Mouse (Mus musculus) stomach, embryonic 15.5 days (tissue): ENCODE measurements around the gene Zmynd11. TPM values are rescaled to one million over a fixed set of nuclear protein-coding genes. Genes with fewer than 3 reads are reported as not detected.

Experiments
- ATAC-seq: fragments of 200-750 bp; cut with Nextera tagmentation; 2 replicates; pipeline ENCODE4 v1.8.0; 2017; ENCODE audit warnings: low read depth, moderate number of reproducible peaks, moderate TSS enrichment; ENCODE audit not compliant: insufficient read depth, low FRiP score
- H3K27ac ChIP-seq: fragments of 300-500 bp; sonication (generic); 2 replicates; pipeline ENCODE4 v1.5.1; 2015; ENCODE audit warnings: mild to moderate bottlenecking, inconsistent platforms
- H3K27me3 ChIP-seq: fragments of 300-500 bp; sonication (generic); replicated peaks from 2 replicates; pipeline ENCODE4 v1.6.1; 2015; ENCODE audit warnings: inconsistent platforms
- H3K36me3 ChIP-seq: fragments of 300-500 bp; sonication (generic); 2 replicates; pipeline ENCODE4 v1.6.1; 2015; ENCODE audit warnings: inconsistent platforms
- H3K4me1 ChIP-seq: fragments of 300-500 bp; sonication (generic); 2 replicates; pipeline ENCODE4 v1.6.1; 2015; ENCODE audit warnings: inconsistent platforms
- H3K4me2 ChIP-seq: fragments of 300-500 bp; sonication (generic); 2 replicates; pipeline ENCODE4 v1.6.1; 2015; ENCODE audit warnings: mild to moderate bottlenecking, inconsistent platforms
- H3K4me3 ChIP-seq: fragments of 300-500 bp; sonication (generic); replicated peaks from 2 replicates; pipeline ENCODE4 v1.5.1; 2015; ENCODE audit warnings: inconsistent platforms
- H3K9ac ChIP-seq: fragments of 300-500 bp; sonication (generic); 2 replicates; pipeline ENCODE4 v1.6.1; 2015; ENCODE audit warnings: inconsistent platforms
- H3K9me3 ChIP-seq: fragments of 300-500 bp; sonication (generic); 2 replicates; pipeline ENCODE4 v1.6.1; 2016; ENCODE audit warnings: inconsistent platforms
- WGBS: fragments of 180-500 bp; shearing (Covaris S2); methylation state at CpG from one replicate; pipeline ENCODE4 v1.1.7; 2015; 5-methylcytosine and 5-hydroxymethylcytosine counted together
- polyA plus RNA-seq: library from polyadenylated mRNA; unstranded; fragments of >200 nt; fragmentation: Nextera tagmentation; extraction: Ambion mirVana; gene quantifications from 2 replicates; pipeline ENCODE4 v1.2.1, GENCODE M21; 2015

Gene Zmynd11
- polyA plus RNA-seq, 1 experiment from 2014 or later, result 97.5 TPM

DNA sequence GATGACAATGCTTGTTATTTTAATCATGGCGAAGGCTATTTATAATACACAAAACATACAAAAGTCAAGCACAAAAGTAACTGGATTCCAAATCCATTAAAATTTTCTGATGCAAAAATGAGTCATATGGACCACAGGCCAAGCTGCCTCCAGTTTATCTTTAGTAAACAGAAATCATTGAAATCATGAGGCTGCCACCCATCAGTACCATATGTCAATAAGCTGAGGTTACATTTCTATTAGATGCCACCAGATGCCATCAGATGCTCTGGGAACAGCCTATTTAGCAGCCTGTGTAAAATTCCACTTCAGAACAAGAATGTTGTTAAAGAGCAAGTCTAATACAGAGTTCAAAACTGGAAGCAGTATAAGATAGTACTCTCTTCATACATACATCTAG lies 52.7 kb downstream of the Zmynd11 start:
- 88% methylated on average over 1 of the region's 1 CpGs for WGBS
- Histone ChIP-seq H3K4me2 (no peak overlapping the region), H3K9me3 (no peaks in the 10 kb centered on the region), H3K36me3 (peaks cover 4% of the 10 kb centered on the region; the same call in 1 of the 2 replicates), H3K27ac (no peak overlapping the region), H3K27me3 (no peaks in the 10 kb centered on the region), H3K4me3 (no peak overlapping the region), H3K4me1 (no peaks in the 10 kb centered on the region), H3K9ac (no peak overlapping the region)
- ATAC-seq, result no peak

DNA sequence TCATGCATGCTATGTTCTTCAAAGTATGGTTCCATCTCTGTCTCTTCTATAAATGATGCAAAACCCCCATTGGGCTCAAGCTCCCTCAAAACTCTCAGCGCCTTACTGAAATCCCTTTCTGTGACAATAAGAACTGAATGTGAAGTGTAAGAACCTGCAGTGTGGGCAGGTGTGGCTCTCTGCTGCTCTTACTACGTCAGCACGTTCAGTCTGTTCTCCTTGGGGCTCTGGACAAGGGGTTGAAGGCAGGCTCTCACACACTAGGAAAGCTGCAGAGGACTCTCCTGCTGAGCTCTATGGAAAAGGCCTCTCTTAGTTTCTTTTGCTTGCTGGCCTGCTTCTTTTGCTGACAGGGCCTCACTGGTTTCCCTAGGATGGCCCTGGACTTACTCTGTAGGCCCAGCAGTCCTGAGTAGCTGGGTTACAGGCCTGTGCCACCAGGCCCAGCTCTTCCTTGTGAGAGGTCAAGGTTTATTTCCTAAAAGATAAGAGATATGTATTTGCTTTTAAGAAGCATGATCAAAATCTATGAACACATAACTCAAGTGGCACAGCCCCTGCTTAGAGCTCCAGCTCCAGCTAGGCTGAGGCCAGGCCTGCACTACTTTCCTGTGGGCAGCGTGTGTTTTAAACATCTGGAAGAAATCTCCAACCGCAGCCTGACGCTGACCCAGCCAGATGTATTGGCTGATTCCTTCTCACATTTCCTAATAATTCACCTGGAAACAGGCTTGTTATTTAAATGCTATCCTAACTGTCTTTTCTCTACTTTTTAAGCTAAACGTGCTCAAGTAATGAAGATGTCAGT lies 56.5 kb downstream of the Zmynd11 start:
- no peak overlapping the region for H3K27ac ChIP-seq
- no peak overlapping the region for H3K4me3 ChIP-seq
- H3K27me3 ChIP-seq, result no peaks in the 10 kb centered on the region
- H3K4me1 ChIP-seq, result no peaks in the 10 kb centered on the region
- no peak overlapping the region for H3K9ac ChIP-seq
- no peaks in the 10 kb centered on the region for H3K9me3 ChIP-seq
- H3K4me2 ChIP-seq, result no peak overlapping the region
- ATAC-seq, result no peak
- 68% methylated on average over 7 of the region's 7 CpGs for WGBS
- no peaks in the 10 kb centered on the region; the same call in 1 of the 2 replicates for H3K36me3 ChIP-seq

DNA sequence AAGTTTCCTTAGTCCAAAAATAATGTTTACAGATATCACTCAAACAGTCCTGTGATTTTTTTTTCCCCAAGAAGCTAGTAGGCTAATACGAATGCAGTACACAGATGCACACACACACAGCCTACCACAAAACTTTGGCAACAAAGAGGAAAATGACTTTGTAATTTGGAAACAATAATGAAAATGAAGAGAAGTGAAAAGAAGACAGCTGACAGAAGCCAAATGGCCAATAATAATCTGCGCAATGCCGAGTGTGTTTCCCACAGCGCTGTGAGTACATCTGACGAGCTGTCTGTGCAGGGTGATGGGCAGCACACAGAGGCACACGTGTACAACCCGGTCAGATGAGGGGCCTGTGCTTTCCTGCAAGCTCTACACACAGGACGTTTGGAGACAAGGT lies 58.4 kb downstream of the Zmynd11 start:
- Histone ChIP-seq H3K4me2 (no peak overlapping the region), H3K9ac (no peak overlapping the region), H3K36me3 (no peaks in the 10 kb centered on the region; the same call in 1 of the 2 replicates), H3K27me3 (no peaks in the 10 kb centered on the region), H3K27ac (no peak overlapping the region), H3K9me3 (no peaks in the 10 kb centered on the region), H3K4me1 (no peaks in the 10 kb centered on the region), H3K4me3 (no peak overlapping the region)
- no peak for ATAC-seq
- 86% methylated on average over 8 of the region's 8 CpGs for WGBS

DNA sequence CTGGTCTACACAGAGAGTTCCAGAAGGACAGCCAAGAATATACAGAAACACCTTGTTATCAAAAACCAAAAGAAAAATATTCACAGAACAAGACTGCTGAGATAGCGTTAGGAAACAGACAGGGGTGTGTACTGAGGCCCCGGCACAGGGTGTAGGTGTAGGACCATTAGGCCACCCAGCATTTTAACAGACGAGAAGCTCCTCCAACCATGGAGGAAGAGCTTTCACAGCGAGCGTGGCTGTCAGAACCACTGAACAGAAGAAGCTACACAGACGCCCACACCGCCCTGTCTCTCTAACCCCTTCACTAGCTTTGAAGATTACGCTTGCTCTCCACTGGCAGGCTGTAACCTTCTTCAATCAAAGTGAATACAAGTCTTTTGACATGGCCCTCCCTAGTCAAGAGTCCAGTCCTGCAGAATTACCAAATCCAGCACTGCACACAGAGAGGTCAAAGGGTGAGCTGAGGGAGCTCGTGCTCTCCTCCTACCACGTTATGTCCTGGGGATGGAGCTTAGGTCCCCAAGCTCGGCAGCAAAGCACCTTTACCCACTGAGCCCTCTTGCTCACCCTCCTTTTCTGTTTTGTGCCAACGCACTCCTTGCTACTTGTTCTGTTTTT lies 62.4 kb downstream of the Zmynd11 start:
- H3K27me3 ChIP-seq, result no peaks in the 10 kb centered on the region
- no peak overlapping the region for H3K9ac ChIP-seq
- no peaks in the 10 kb centered on the region for H3K4me1 ChIP-seq
- no peaks in the 10 kb centered on the region for H3K36me3 ChIP-seq
- no peak overlapping the region for H3K4me2 ChIP-seq
- H3K4me3 ChIP-seq, result no peak overlapping the region
- H3K9me3 ChIP-seq, result no peaks in the 10 kb centered on the region
- no peak for ATAC-seq
- H3K27ac ChIP-seq, result no peak overlapping the region
- 74% methylated on average over 12 of the region's 12 CpGs for WGBS

DNA sequence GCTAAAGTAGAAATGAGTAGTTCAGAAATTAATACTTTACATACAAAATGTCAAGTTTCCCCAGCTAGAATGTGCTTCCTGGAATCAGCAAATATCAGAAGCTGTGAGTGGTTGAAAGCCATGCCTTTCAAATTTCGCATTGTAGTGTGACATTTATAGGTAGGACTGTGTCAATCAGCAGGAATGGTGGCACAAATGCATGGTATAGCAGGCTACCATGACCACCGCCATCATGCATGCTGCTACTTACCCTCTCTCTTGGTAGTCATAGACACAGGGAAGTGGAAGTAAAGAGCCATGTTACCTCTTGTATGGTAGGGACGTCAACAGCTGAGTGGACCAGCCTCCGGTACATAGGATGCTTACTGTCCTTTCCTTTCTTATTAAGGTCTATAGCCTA lies 67.8 kb downstream of the Zmynd11 start:
- H3K4me3 ChIP-seq, result no peak overlapping the region
- no peak overlapping the region for H3K27ac ChIP-seq
- H3K9ac ChIP-seq, result no peak overlapping the region
- 92% methylated on average over 4 of the region's 4 CpGs for WGBS
- no peaks in the 10 kb centered on the region for H3K9me3 ChIP-seq
- peaks cover 17% of the 10 kb centered on the region for H3K36me3 ChIP-seq
- no peaks in the 10 kb centered on the region for H3K27me3 ChIP-seq
- no peak for ATAC-seq
- no peak overlapping the region for H3K4me2 ChIP-seq
- no peaks in the 10 kb centered on the region for H3K4me1 ChIP-seq

DNA sequence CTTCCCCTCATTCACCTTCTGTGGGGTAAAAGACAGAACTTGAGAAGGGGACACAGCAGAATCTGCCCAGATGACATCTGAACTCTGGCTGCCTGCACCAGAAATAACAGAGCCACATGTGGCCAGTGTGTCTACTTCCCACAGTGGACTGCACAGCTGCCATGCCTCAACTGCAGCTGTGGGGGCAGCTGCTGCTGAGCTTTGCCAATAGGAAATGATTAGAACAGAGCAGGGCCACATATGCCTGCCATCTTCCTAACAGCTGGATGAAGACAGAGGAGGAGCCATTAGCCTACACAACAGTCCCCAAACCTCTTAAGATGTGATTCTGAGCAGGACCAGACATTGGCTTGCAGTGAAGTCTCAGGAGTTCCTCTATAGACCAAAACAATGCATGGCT lies 69.3 kb downstream of the Zmynd11 start:
- H3K9ac ChIP-seq, result no peak overlapping the region
- peaks cover 27% of the 10 kb centered on the region for H3K36me3 ChIP-seq
- ATAC-seq, result no peak
- H3K4me2 ChIP-seq, result no peak overlapping the region
- H3K4me1 ChIP-seq, result no peaks in the 10 kb centered on the region
- no peak overlapping the region for H3K27ac ChIP-seq
- no peaks in the 10 kb centered on the region for H3K27me3 ChIP-seq
- H3K9me3 ChIP-seq, result no peaks in the 10 kb centered on the region
- H3K4me3 ChIP-seq, result no peak overlapping the region

DNA sequence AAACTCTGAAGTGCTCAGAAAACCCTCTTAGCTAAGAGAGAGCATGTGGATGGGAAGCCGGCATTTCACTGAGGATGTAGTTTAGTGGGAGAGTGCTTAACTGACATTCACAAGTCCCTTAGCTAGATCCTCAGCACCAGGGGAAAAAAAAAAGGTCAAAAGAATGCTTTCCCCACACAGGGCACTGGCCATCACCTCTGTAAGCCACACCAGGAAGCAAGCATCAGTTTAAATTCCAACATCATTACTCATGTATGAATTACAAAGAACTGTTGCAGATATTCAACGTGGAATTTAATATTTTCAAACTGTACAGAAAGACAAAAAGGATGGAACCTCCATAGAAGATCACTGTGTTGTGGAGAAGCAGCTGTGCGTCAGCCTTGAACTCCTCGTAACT lies 69.7 kb downstream of the Zmynd11 start:
- Histone ChIP-seq H3K36me3 (peaks cover 31% of the 10 kb centered on the region), H3K9ac (no peak overlapping the region), H3K4me3 (no peak overlapping the region), H3K27me3 (no peaks in the 10 kb centered on the region), H3K9me3 (no peaks in the 10 kb centered on the region), H3K4me2 (no peak overlapping the region), H3K27ac (0 out of 2 replicates have a peak overlapping the region, but pooled peaks have one; percentile 7), H3K4me1 (no peaks in the 10 kb centered on the region)
- WGBS, result 76% methylated on average over 4 of the region's 4 CpGs
- ATAC-seq, result no peak

DNA sequence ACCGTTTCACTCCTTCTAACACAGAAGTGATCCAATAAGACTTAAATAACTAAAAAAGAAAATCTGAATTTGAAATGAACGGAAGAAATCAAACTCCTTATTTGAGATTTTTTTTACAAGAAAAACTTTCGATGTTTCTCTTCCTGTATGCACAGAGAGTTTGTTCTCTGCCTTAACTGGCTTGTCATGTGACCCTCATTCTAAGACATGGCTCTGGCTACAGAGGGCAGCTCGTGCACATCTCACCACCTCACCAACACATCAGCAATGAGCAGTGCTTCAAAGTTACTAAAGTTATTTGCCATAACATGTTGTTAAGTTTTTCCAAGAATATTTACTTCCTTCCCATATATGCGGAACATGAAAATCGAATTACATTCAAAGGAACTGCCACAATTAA lies 70.5 kb downstream of the Zmynd11 start:
- WGBS, result 91% methylated on average over 6 of the region's 6 CpGs
- H3K4me3 ChIP-seq, result no peak overlapping the region
- no peaks in the 10 kb centered on the region for H3K27me3 ChIP-seq
- no peaks in the 10 kb centered on the region for H3K9me3 ChIP-seq
- H3K27ac ChIP-seq, result no peak overlapping the region
- no peak overlapping the region for H3K4me2 ChIP-seq
- no peaks in the 10 kb centered on the region for H3K4me1 ChIP-seq
- ATAC-seq, result no peak
- H3K36me3 ChIP-seq, result peaks cover 37% of the 10 kb centered on the region
- no peak overlapping the region for H3K9ac ChIP-seq

DNA sequence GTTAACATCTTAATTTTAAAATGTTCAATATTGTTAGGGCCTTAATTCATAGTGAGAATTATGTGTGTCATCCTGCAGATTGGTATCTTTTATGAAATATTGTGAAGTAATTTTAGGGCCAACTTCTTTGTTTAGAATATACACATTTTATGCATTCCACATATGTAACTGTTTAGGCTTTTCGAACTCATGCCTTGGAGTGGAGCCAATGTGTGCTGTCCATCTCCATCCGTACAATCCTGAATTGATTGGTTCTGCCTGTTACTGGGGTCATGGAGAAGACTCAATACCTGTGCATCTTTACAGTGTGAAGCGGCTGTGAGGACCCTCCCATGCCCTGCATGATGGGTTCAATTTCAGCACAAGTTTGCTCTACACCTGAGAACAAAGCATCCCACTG lies 72.3 kb downstream of the Zmynd11 start:
- Histone ChIP-seq H3K36me3 (peaks cover 45% of the 10 kb centered on the region), H3K4me1 (no peaks in the 10 kb centered on the region), H3K9me3 (no peaks in the 10 kb centered on the region), H3K27ac (no peak overlapping the region), H3K4me2 (no peak overlapping the region), H3K27me3 (no peaks in the 10 kb centered on the region), H3K4me3 (no peak overlapping the region), H3K9ac (no peak overlapping the region)
- WGBS, result 72% methylated on average over 3 of the region's 3 CpGs
- ATAC-seq, result no peak

DNA sequence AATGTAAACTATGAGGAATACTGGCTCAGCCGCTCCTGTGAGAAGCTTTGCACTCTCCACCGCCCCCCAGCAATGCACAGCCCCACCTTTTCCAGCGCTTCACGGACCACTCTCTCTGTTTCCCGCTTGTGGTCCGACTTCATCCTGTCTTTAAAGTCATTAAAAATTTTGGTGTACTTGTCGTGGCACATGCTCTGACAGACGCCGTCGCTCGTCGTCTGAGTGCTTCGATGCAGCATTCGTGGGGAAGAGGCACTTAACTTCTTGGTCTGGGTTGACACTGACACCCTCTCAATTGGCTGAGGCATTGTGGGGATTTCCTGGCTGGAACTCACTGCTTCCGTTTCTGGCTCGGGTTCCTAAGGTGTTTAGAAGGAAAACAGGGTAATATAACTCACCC lies 75.8 kb downstream of the Zmynd11 start:
- no peaks in the 10 kb centered on the region for H3K9me3 ChIP-seq
- ATAC-seq, result no peak
- H3K4me1 ChIP-seq, result no peaks in the 10 kb centered on the region
- H3K4me2 ChIP-seq, result no peak overlapping the region
- peaks cover 44% of the 10 kb centered on the region for H3K36me3 ChIP-seq
- no peak overlapping the region for H3K9ac ChIP-seq
- H3K27me3 ChIP-seq, result no peaks in the 10 kb centered on the region
- H3K27ac ChIP-seq, result no peak overlapping the region
- H3K4me3 ChIP-seq, result no peak overlapping the region
- WGBS, result 77% methylated on average over 16 of the region's 16 CpGs

DNA sequence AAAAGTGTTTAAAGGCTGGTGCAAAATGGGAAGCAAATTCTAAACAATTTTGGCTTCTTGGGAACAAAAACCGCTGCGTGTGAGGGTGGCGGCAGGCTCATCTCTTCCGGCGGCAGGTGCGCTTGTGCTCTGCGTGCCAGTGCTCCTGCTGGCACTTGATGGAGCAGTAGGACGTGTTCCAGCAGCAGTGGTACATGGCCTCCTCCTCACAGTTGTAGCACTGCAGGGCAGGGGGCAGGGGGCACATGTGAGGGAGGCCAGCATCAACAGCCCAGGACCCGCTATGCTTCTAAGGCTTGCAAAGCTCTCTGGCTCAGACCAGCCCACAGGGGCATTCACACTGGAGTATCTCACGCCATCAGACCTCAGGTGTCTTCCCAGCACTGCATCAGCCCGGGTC lies 78.4 kb downstream of the Zmynd11 start:
- H3K36me3 ChIP-seq, result peaks cover 59% of the 10 kb centered on the region
- no peak for ATAC-seq

DNA sequence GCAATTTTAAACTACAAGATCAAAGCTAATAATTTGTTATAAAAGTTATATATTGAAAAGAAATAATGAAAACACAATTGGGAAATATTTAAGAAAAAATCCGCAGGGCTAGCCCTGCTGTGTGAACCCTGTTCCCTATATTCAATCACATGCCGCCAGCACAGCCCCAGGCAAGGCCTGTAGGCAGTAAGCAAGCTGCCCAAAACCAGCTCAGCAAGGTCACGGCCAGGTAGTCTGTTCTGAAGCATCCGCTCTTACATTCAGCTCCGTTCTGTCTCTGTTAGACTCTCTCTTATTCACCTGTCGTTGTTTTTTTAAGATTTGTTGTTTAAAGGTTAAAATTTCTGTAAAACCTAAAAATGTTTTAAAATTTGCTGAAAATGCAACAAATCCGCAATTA lies 78.9 kb downstream of the Zmynd11 start:
- no peaks in the 10 kb centered on the region for H3K4me1 ChIP-seq
- no peak overlapping the region for H3K27ac ChIP-seq
- H3K36me3 ChIP-seq, result peaks cover 54% of the 10 kb centered on the region
- H3K4me2 ChIP-seq, result no peak overlapping the region
- WGBS, result 95% methylated on average over 7 of the region's 7 CpGs
- no peak overlapping the region for H3K4me3 ChIP-seq
- ATAC-seq, result no peak
- no peaks in the 10 kb centered on the region for H3K27me3 ChIP-seq
- H3K9me3 ChIP-seq, result no peaks in the 10 kb centered on the region
- H3K9ac ChIP-seq, result no peak overlapping the region

More for the DNA sequence above, 78.4 kb downstream of the Zmynd11 start:
- WGBS, result 93% methylated on average over 11 of the region's 11 CpGs
- no peak overlapping the region for H3K4me2 ChIP-seq
- no peaks in the 10 kb centered on the region for H3K4me1 ChIP-seq
- H3K9me3 ChIP-seq, result no peaks in the 10 kb centered on the region
- no peak overlapping the region for H3K4me3 ChIP-seq
- no peaks in the 10 kb centered on the region for H3K27me3 ChIP-seq
- H3K9ac ChIP-seq, result no peak overlapping the region
- no peak overlapping the region for H3K27ac ChIP-seq
